Mouse (Mus musculus): ENCODE results near the gene Scaf11.

GRCm38 (mm10) chr15:96366176-96366963, 94.3 kb downstream of the Scaf11 start:
- TF ChIP-seq CTCF (IDR thresholded peaks at IDR 0.05; ENCODE audit: control insufficient read depth, insufficient read depth, insufficient replicate concordance, low read depth, low read length) (no peak), POLR2A (IDR thresholded peaks at IDR 0.05; ENCODE audit: control insufficient read depth, low read depth, low read length) (no peak)
